Comparison of ENCODE assay signal across 9 mouse cellular contexts in the genomic region with DNA sequence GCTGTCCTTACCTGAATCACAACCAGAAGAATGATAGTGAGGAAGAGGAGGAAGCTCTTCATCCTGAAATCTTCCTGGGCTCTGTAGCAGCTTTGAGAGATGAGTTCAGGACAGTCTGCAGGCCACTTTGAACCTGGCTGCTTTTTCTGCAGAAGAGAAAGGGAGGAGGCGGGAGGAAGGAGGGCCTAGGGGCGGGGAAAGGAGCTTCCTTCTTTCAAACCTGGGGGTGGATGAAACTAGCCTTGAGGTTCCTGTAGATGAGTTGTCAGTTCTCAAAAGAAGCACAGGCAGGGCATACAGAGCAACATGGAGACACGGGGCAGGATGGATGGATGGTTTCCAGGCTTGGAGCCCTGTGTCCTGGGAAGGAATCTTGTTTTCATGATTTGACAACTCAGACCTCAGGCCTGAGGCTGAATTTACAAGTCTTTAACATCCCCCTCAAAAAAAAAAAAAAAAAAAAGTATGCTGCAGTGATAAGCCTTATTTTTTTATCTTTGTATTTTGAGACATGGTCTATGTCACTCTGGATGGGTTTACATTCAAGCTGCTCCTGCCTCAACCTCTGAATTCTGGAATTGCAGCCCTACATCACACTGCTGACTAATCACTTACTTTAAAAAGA. TPM values are rescaled to one million over a fixed set of nuclear protein-coding genes. Genes with fewer than 3 reads are reported as not detected.
DNase-seq lines count a peak whose midpoint lies in the region; ATAC-seq lines count a peak whose summit lies in the region.
"Had no signal": no experiment of that assay in that cellular context is flagged by ENCODE, and none has a peak within 500 bp of the region (broad histone marks: within the 10 kb centered on the region; RNA-seq: fewer than 3 reads in every experiment).

A gene (minus strand): TSS at position 160 of the 625 bp plus-strand sequence.

- H3K4me2 ChIP-seq in midbrain, embryonic 11.5 days, result no peak within 1 kb of the TSS

- H3K36me3 ChIP-seq in midbrain, embryonic 11.5 days (ENCODE audit: control insufficient read depth, insufficient read depth, low read length), result no peaks in the 10 kb centered on the region

- H3K4me3 ChIP-seq in midbrain, embryonic 11.5 days (ENCODE audit: low read depth, low read length), result no peak within 1 kb of the TSS

- 65% methylated on average over 3 of the region's 3 CpGs for WGBS in large intestine, adult 2 months
- WGBS in midbrain, embryonic 11.5 days, result 50% methylated on average over 3 of the region's 3 CpGs

- peak; percentile 86 to 90 for DNase-seq in B cell, adult 2 months
- DNase-seq in MEL-GATA-1-ER (ENCODE audit: extremely low read depth, low read depth), result peak; percentile 66
- no peak for DNase-seq in large intestine, adult 2 months (ENCODE audit: low read depth, low spot score)
- peak; percentile 87 for DNase-seq in naive thymus-derived CD4-positive, alpha-beta T cell, adult 2 months (ENCODE audit: low read depth)
- DNase-seq in midbrain, embryonic 11.5 days (ENCODE audit: low spot score, missing footprints), result no peak
- DNase-seq in retina, postnatal 1 day, result no peak
- DNase-seq in cerebellum, postnatal 25 days, result no peak
- no peak for DNase-seq in cerebellum, postnatal 4 days (ENCODE audit: low spot score in 2 of 2)
- DNase-seq: left cerebral cortex, postnatal 4 days had no signal

- no peak within 1 kb of the TSS for H3K27ac ChIP-seq in midbrain, embryonic 11.5 days (ENCODE audit: low read depth, low read length)

- ATAC-seq in midbrain, embryonic 11.5 days (ENCODE audit: low FRiP score), result no peak

- no peaks in the 10 kb centered on the region for H3K4me1 ChIP-seq in midbrain, embryonic 11.5 days (ENCODE audit: control insufficient read depth, insufficient read depth, low read length)

- H3K27me3 ChIP-seq in midbrain, embryonic 11.5 days (ENCODE audit: control insufficient read depth, insufficient read depth, low read length), result no peaks in the 10 kb centered on the region

- H3K9me3 ChIP-seq in midbrain, embryonic 11.5 days (ENCODE audit: control insufficient read depth, low read length), result no peaks in the 10 kb centered on the region

- H3K9ac ChIP-seq in midbrain, embryonic 11.5 days (ENCODE audit: low read length), result no peak within 1 kb of the TSS

RNA-seq across cellular contexts. Expression of the gene that starts here (rescaled TPM):
- 97.7 and 132 TPM in 2 replicates for polyA plus RNA-seq in large intestine, adult 2 months (2012; rRNA removed)
- 4.3 and 4.7 TPM in 2 replicates for polyA plus RNA-seq in midbrain, embryonic 11.5 days (2014; fragmentation: Nextera tagmentation; extraction: Ambion mirVana)

Comparison
In these comparisons a context has a peak if more than half of its experiments do, and no peak if none do; other contexts are left out.
1. RNA of the gene that starts here (polyA plus RNA-seq): 97.7 to 132 TPM in large intestine, adult 2 months; 4.3 to 4.7 TPM in midbrain, embryonic 11.5 days; every median in the first group is over 10 times any median in the second.
2. DNase-seq: peak in B cell, adult 2 months (2 of 2), MEL-GATA-1-ER (single experiment) and naive thymus-derived CD4-positive, alpha-beta T cell, adult 2 months (single experiment); none in large intestine, adult 2 months (single experiment), midbrain, embryonic 11.5 days (single experiment), retina, postnatal 1 day (single experiment), cerebellum, postnatal 25 days (0 of 2) and cerebellum, postnatal 4 days (0 of 2).